Mouse (Mus musculus) cerebellum, adult 8-10 months (tissue): Measurements from ENCODE around the gene Ttn.

ENCODE experiments used
- DNase-seq: peaks from one replicate; pipeline ENCODE4 v3.0.0; 2022

Ttn gene

GRCm38 (mm10) chr2:76814048-76814817 lies 168.1 kb downstream of the Ttn start:
- no peak for DNase-seq

GRCm38 (mm10) chr2:76811160-76811559 lies 171.2 kb downstream of the Ttn start:
- DNase-seq: no peak

GRCm38 (mm10) chr2:76808334-76808733 lies 174.0 kb downstream of the Ttn start:
- no peak for DNase-seq

GRCm38 (mm10) chr2:76807284-76807683 lies 175.1 kb downstream of the Ttn start:
- no peak for DNase-seq

- DNase-seq: no peak
These were observed 175.5 kb downstream of the Ttn start for GRCm38 (mm10) chr2:76806861-76807260.

- DNase-seq: no peak
These were observed 176.0 kb downstream of the Ttn start for GRCm38 (mm10) chr2:76806376-76806775.

- DNase-seq: no peak
These were observed 177.0 kb downstream of the Ttn start for GRCm38 (mm10) chr2:76805191-76805892.

- DNase-seq: no peak
These were observed 198.2 kb downstream of the Ttn start for GRCm38 (mm10) chr2:76784171-76784570.

GRCm38 (mm10) chr2:76780792-76781191 lies 201.6 kb downstream of the Ttn start:
- no peak for DNase-seq

GRCm38 (mm10) chr2:76769831-76770230 lies 212.5 kb downstream of the Ttn start:
- no peak for DNase-seq

GRCm38 (mm10) chr2:76767231-76767630 lies 215.1 kb downstream of the Ttn start:
- no peak for DNase-seq

- DNase-seq: no peak
These were observed 217.8 kb downstream of the Ttn start for GRCm38 (mm10) chr2:76764526-76764925.

GRCm38 (mm10) chr2:76762154-76762553 lies 220.2 kb downstream of the Ttn start:
- no peak for DNase-seq

GRCm38 (mm10) chr2:76756461-76756860 lies 225.9 kb downstream of the Ttn start:
- no peak for DNase-seq

GRCm38 (mm10) chr2:76751993-76752392 lies 230.4 kb downstream of the Ttn start:
- DNase-seq: no peak

GRCm38 (mm10) chr2:76749341-76750110 lies 232.8 kb downstream of the Ttn start:
- no peak for DNase-seq

GRCm38 (mm10) chr2:76748696-76749095 lies 233.7 kb downstream of the Ttn start:
- no peak for DNase-seq

- DNase-seq: no peak
These were observed 262.7 kb downstream of the Ttn start for GRCm38 (mm10) chr2:76719650-76720049.

- DNase-seq: no peak
These were observed 267.4 kb downstream of the Ttn start for GRCm38 (mm10) chr2:76714984-76715383.

- no peak for DNase-seq
These were observed 273.8 kb downstream of the Ttn start for GRCm38 (mm10) chr2:76708512-76708911.

GRCm38 (mm10) chr2:76705655-76706054 lies 276.7 kb downstream of the Ttn start:
- DNase-seq: no peak

- DNase-seq: no peak
These were observed 279.6 kb downstream of the Ttn start for GRCm38 (mm10) chr2:76702751-76703150.

- no peak for DNase-seq
These were observed 280.2 kb downstream of the Ttn start for GRCm38 (mm10) chr2:76702188-76702587.

GRCm38 (mm10) chr2:76695290-76695689 lies 287.1 kb downstream of the Ttn start:
- DNase-seq: no peak
